Mouse (Mus musculus) midbrain, postnatal 0 days (tissue): ENCODE measurements around the gene Sytl2. TPM values are rescaled to one million over a fixed set of nuclear protein-coding genes. Genes with fewer than 3 reads are reported as not detected.

ENCODE experiments used
- ATAC-seq: fragments of 200-750 bp; cut with Nextera tagmentation; 2 replicates; pipeline ENCODE4 v1.8.0; 2017; ENCODE audit warnings: moderate number of reproducible peaks, mild to moderate bottlenecking, moderate TSS enrichment, moderate library complexity; ENCODE audit not compliant: low FRiP score
- DNase-seq: peaks from one replicate; pipeline ENCODE4 v3.0.0-alpha.2; 2015; ENCODE audit warnings: low spot score
- H3K27ac ChIP-seq: fragments of 300-500 bp; sonication (generic); 2 replicates; pipeline ENCODE4 v1.5.1; 2014; ENCODE audit warnings: low read depth, mild to moderate bottlenecking, low read length, mixed read lengths
- H3K27me3 ChIP-seq: fragments of 300-500 bp; sonication (generic); 2 replicates; pipeline ENCODE4 v1.6.1; 2014; ENCODE audit warnings: low read length, control low read depth, mixed read lengths; ENCODE audit not compliant: insufficient read depth
- H3K36me3 ChIP-seq: fragments of 300-500 bp; sonication (generic); 2 replicates; pipeline ENCODE4 v1.6.1; 2014; ENCODE audit warnings: low read length, control low read depth, mixed read lengths; ENCODE audit not compliant: insufficient read depth
- H3K4me1 ChIP-seq: fragments of 300-500 bp; sonication (generic); 2 replicates; pipeline ENCODE4 v1.6.1; 2014; ENCODE audit warnings: mild to moderate bottlenecking, control low read depth, antibody characterized with exemption, low read length, mixed read lengths; ENCODE audit not compliant: insufficient read depth
- H3K4me2 ChIP-seq: fragments of 300-500 bp; sonication (generic); 2 replicates; pipeline ENCODE4 v1.6.1; 2014; ENCODE audit warnings: low read depth, mild to moderate bottlenecking, low read length, mixed read lengths; ENCODE audit not compliant: poor library complexity, severe bottlenecking
- H3K4me3 ChIP-seq: fragments of 300-500 bp; sonication (generic); 2 replicates; pipeline ENCODE4 v1.5.1; 2014; ENCODE audit warnings: low read depth, mild to moderate bottlenecking, low read length, moderate library complexity
- H3K9ac ChIP-seq: fragments of 300-500 bp; sonication (generic); replicated peaks from 2 replicates; pipeline ENCODE4 v1.6.1; 2014; ENCODE audit warnings: mild to moderate bottlenecking, low read length, moderate library complexity, mixed read lengths; ENCODE audit not compliant: poor library complexity, severe bottlenecking
- H3K9me3 ChIP-seq: fragments of 300-500 bp; sonication (generic); 2 replicates; pipeline ENCODE4 v1.6.1; 2016; ENCODE audit warnings: low read length, control low read depth
- CTCF ChIP-seq: IDR thresholded peaks from 2 replicates; pipeline ENCODE4 v1.5.1; 2016; ENCODE audit warnings: antibody characterized with exemption, mild to moderate bottlenecking
- WGBS: fragments of 180-500 bp; shearing (Covaris S2); extraction: QIAGEN DNeasy Blood & Tissue Kit; methylation state at CpG from one replicate; pipeline ENCODE4 v1.1.7; 2014; 5-methylcytosine and 5-hydroxymethylcytosine counted together
- polyA plus RNA-seq: library from polyadenylated mRNA; unstranded; fragments of >200 nt; fragmentation: Nextera tagmentation; extraction: Ambion mirVana; gene quantifications from 2 replicates; pipeline ENCODE4 v1.2.1, GENCODE M21; 2015
- total RNA-seq: library from RNA; depleted of rRNA; stranded (reverse); fragments of >200 nt; gene quantifications from 2 replicates; pipeline ENCODE4 v1.2.3, GENCODE M21; 2014; rRNA removed

Gene Sytl2
- total RNA-seq (8.7 and 17.5 TPM in 2 replicates), polyA plus RNA-seq (11.0 and 11.7 TPM in 2 replicates)

DNA sequence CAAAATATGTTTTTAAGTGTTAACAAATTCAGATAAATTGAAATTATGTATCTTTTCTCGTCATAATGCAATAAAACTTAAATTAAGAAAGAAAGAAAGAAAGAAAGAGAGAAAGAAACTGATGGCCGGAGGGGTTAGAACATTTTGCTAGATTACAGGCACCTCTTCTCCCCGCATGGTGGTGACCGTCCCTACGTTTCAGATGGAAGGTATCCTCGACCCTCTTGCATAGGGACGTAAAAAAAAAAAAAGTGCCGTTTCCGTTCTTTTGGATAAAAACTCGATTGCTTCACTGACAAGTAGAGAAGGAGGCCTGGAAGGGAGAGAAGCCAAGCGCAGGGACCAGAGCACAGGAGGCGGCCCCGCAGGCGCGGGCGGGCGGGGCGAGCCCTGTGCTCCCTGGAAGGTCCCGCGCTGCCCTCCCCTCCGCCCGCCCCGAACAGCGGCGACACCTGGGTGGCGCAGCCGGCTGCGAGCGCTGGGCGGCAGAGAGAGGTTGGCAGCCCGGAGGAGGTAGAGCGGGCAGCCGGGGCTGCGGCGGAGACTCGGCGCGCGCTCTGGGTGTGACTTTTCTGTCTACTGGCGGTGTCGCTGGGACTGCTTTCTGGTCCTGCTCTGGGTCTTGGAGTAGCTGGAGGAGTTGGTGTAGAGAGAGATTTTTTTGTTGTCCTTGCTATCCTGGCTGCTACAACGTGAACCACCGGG lies at the start of gene Sytl2:
Gene Sytl2, plus strand, starts transcription at position 311 of the 705 bp plus-strand sequence.
- H3K9me3 ChIP-seq, result no peaks in the 10 kb centered on the region
- 0 out of 2 replicates have a peak within 1 kb of the TSS, but pooled peaks have one; percentile 44 for H3K9ac ChIP-seq
- no peak within 1 kb of the TSS for H3K27ac ChIP-seq
- peak within 1 kb of the TSS; percentile 66 for H3K4me3 ChIP-seq
- H3K4me1 ChIP-seq, result no peaks in the 10 kb centered on the region
- DNase-seq (peak; percentile 34), ATAC-seq (peak; percentile 62; the same call in 1 of the 2 replicates)
- TF ChIP-seq CTCF, result peak; percentile 50
- no peaks in the 10 kb centered on the region for H3K27me3 ChIP-seq
- WGBS, result 2% methylated on average over 43 of the region's 43 CpGs
- no peaks in the 10 kb centered on the region for H3K36me3 ChIP-seq
- H3K4me2 ChIP-seq, result peak within 1 kb of the TSS; percentile 99

- Histone ChIP-seq H3K4me2 (no peak overlapping the region), H3K9me3 (no peaks in the 10 kb centered on the region), H3K4me3 (no peak overlapping the region), H3K27ac (no peak overlapping the region), H3K9ac (no peak overlapping the region), H3K4me1 (no peaks in the 10 kb centered on the region), H3K27me3 (no peaks in the 10 kb centered on the region), H3K36me3 (no peaks in the 10 kb centered on the region)
- ATAC-seq (no peak), DNase-seq (peak; percentile 12)
- WGBS, result 68% methylated on average over 5 of the region's 5 CpGs
- TF ChIP-seq CTCF, result peak; percentile 29; the same call in 1 of the 2 replicates
Measured at GRCm38 (mm10) chr7:90252946-90253345, 49.1 kb upstream of the Sytl2 start.

GRCm38 (mm10) chr7:90258701-90259100 lies 43.4 kb upstream of the Sytl2 start:
- no peaks in the 10 kb centered on the region for H3K27me3 ChIP-seq
- H3K4me3 ChIP-seq, result no peak overlapping the region
- no peaks in the 10 kb centered on the region for H3K4me1 ChIP-seq
- H3K9ac ChIP-seq, result no peak overlapping the region
- 97% methylated on average over 2 of the region's 2 CpGs for WGBS
- H3K4me2 ChIP-seq, result no peak overlapping the region
- DNase-seq (no peak), ATAC-seq (no peak)
- H3K36me3 ChIP-seq, result no peaks in the 10 kb centered on the region
- TF ChIP-seq CTCF, result no peak
- H3K9me3 ChIP-seq, result no peaks in the 10 kb centered on the region
- H3K27ac ChIP-seq, result no peak overlapping the region

DNA sequence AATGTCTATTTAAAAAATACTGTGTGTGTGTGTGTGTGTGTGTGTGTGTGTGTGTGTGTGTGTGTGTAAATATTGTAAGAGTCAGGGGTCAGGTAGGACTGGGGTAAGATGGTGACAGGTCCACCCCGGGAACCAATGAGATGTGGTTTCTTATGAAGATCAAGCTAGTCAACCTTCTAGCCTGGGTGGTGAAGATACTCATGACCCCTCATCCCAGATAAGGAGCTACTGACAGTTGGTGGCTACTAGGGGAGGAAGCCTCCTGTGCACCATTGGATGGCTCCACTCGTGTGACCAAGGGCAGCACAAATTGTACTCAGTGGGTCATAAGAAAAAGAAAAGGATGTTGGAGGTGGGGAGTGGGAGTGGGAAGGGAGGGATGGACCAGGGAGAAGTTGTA lies 42.2 kb upstream of the Sytl2 start:
- Histone ChIP-seq H3K9ac (no peak overlapping the region), H3K9me3 (no peaks in the 10 kb centered on the region), H3K27me3 (no peaks in the 10 kb centered on the region), H3K4me1 (no peaks in the 10 kb centered on the region), H3K27ac (no peak overlapping the region), H3K4me2 (no peak overlapping the region), H3K4me3 (no peak overlapping the region), H3K36me3 (no peaks in the 10 kb centered on the region)
- TF ChIP-seq CTCF, result no peak
- 86% methylated on average over 2 of the region's 2 CpGs for WGBS
- DNase-seq (no peak), ATAC-seq (no peak)

DNA sequence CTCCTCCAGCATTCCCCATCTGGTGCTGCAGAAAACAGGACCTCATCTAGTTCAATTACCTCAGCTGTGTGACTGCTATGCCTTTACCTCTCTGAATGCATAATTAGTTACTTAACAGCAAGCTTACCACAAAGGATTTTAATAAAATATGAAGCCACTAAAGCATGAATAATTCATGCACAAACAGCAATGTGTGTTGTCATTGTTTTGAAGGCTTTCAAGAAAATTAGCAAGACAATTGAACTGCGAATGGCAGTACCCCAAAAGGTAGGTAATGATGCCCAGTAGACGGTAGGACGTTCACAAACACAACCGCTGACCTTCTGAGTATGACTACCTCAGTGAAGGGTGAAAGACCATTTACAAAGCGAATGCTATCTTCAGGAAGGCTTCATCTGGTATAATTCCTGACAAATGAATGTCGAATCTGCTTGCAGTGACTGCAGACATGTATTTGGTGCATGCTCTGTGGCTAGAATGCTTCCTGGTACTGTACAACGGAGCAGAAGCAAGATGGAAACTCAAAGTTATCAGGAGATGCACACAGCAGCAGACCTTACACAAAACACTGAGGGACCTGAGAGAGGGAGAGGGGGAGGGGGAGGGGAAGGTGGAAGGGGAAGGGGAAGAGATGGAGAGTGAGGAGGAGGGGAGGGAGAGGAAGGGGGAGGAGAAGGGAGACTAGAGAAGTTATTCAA lies 40.0 kb upstream of the Sytl2 start:
- ATAC-seq, result peak; percentile 60; the same call in 1 of the 2 replicates
- H3K9me3 ChIP-seq, result no peaks in the 10 kb centered on the region
- no peak overlapping the region for H3K9ac ChIP-seq
- no peak overlapping the region for H3K4me3 ChIP-seq
- no peak overlapping the region for H3K27ac ChIP-seq
- peak overlapping the region; percentile 1; the same call in 1 of the 2 replicates for H3K4me2 ChIP-seq
- no peak for TF ChIP-seq CTCF
- 19% methylated on average over 7 of the region's 7 CpGs for WGBS
- H3K36me3 ChIP-seq, result no peaks in the 10 kb centered on the region
- DNase-seq, result peak; percentile 11
- no peaks in the 10 kb centered on the region for H3K27me3 ChIP-seq
- no peaks in the 10 kb centered on the region for H3K4me1 ChIP-seq
